9 mouse cellular contexts compared by ENCODE assay signal in the genomic region with DNA sequence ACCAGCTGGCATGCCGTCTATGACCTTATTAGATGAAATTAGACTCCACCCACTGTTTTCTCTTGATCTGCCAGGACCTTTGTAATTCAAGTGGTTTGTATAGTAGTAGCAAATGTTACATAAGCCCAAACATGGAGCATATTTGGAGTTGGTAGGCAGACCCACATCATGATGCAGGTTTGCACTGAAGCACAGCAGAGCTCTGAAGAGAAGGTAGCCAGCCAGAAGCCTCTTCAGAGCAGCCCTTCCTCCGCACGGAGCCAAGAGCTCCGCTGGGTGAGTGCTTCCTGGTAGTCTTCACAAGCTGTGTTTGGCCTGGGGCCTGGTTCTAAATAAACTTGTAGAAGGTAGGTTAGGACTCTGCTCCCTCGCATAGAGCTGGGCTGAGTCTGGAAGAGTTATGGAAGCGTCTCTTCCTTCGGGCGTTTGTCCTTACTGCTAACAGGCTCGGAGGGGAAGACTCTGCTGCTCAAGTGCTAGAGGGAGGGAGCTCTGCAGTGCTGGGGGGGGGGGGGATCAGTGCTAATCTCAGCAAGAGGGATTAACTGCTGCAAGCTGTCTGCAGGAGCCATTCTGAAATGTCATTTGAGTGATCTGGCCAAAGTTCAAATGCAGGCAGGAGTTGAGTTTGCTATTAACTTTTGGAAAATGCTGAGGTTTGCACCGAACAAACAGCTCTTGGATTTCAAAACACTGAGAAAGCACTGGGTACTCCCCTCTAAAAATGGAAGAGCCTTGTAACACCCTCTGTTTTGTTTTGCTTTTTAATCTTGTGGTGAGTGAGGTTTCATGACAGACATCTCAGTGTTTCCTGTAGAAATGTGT. TPM values are rescaled to one million over a fixed set of nuclear protein-coding genes. Genes with fewer than 3 reads are reported as not detected.
A peak's percentile ranks its signal among the peaks of the same experiment; 100 is the strongest.
DNase-seq lines count a peak whose midpoint lies in the region; ATAC-seq and TF ChIP-seq lines count a peak whose summit lies in the region.
"Had no signal": no experiment of that assay in that cellular context is flagged by ENCODE, and none has a peak within 500 bp of the region (broad histone marks: within the 10 kb centered on the region; RNA-seq: fewer than 3 reads in every experiment).

No protein-coding gene starts in this region.

- peak; percentile 34; the same call in 1 of the 2 replicates for TF ChIP-seq POLR2A in cerebellum, adult 2 months (IDR thresholded peaks at IDR 0.05; ENCODE audit: borderline replicate concordance, insufficient read depth, low read length)
- TF ChIP-seq POLR2A in limb, embryonic 14.5 days (IDR thresholded peaks at IDR 0.05; ENCODE audit: borderline replicate concordance, extremely low read depth, insufficient read depth, insufficient read length), result no peak

- no peak for TF ChIP-seq CTCF in cerebellum, adult 2 months (IDR thresholded peaks at IDR 0.05; ENCODE audit: borderline replicate concordance, insufficient read depth, low read depth, low read length)

- no peak for ATAC-seq in forebrain, embryonic 16.5 days
- ATAC-seq in hindbrain, embryonic 13.5 days (ENCODE audit: low FRiP score), result no peak; the same call in 1 of the 2 replicates
- ATAC-seq in limb, embryonic 14.5 days (ENCODE audit: low FRiP score, low read depth), result peak; percentile 14; the same call in 1 of the 2 replicates
- ATAC-seq in midbrain, embryonic 13.5 days, result peak; percentile 14
- peak; percentile 65 for ATAC-seq in stomach, embryonic 16.5 days (ENCODE audit: insufficient read depth, low FRiP score)

- H3K4me2 ChIP-seq in forebrain, embryonic 16.5 days (ENCODE audit: low read length), result peak overlapping the region; percentile 39
- peak overlapping the region; percentile 34 for H3K4me2 ChIP-seq in hindbrain, embryonic 13.5 days
- peak overlapping the region; percentile 30 for H3K4me2 ChIP-seq in limb, embryonic 14.5 days (replicated peaks; ENCODE audit: low read depth, low read length, severe bottlenecking)
- H3K4me2 ChIP-seq in midbrain, embryonic 13.5 days (replicated peaks), result peak overlapping the region; percentile 43
- H3K4me2 ChIP-seq in stomach, embryonic 16.5 days (ENCODE audit: low read depth, low read length), result peak overlapping the region; percentile 51

- peak overlapping the region; percentile 92 for H3K27ac ChIP-seq in cerebellum, adult 2 months (ENCODE audit: insufficient read depth, low read length)
- peak overlapping the region; percentile 72 for H3K27ac ChIP-seq in forebrain, embryonic 16.5 days (ENCODE audit: low read length)
- H3K27ac ChIP-seq in hindbrain, embryonic 13.5 days, result peak overlapping the region; percentile 62
- H3K27ac ChIP-seq in limb, embryonic 14.5 days (replicated peaks; ENCODE audit: low read depth, low read length), result peak overlapping the region; percentile 58; the same call in 1 of the 2 replicates
- H3K27ac ChIP-seq in midbrain, embryonic 13.5 days, result peak overlapping the region; percentile 79
- H3K27ac ChIP-seq in stomach, embryonic 16.5 days (ENCODE audit: low read length), result peak overlapping the region; percentile 91

- peak; percentile 18 to 20 for DNase-seq in layer of hippocampus, adult 8-10 months (ENCODE audit: low spot score in 2 of 2)
- DNase-seq in layer of hippocampus, postnatal 36 days, result no peak
- DNase-seq in cerebellum, adult 2 months, result peak; percentile 66 to 67
- peak; percentile 21 for DNase-seq in limb, embryonic 14.5 days (ENCODE audit: low spot score)

- 6% methylated on average over 10 of the region's 10 CpGs for WGBS in cerebellum, adult 2 months
- WGBS in forebrain, embryonic 16.5 days, result 4% methylated on average over 10 of the region's 10 CpGs
- 17% methylated on average over 10 of the region's 10 CpGs for WGBS in hindbrain, embryonic 13.5 days
- 21% methylated on average over 10 of the region's 10 CpGs for WGBS in limb, embryonic 14.5 days
- 4% methylated on average over 10 of the region's 10 CpGs for WGBS in midbrain, embryonic 13.5 days
- WGBS in stomach, embryonic 16.5 days, result 9% methylated on average over 10 of the region's 10 CpGs

- no peak overlapping the region for H3K9ac ChIP-seq in forebrain, embryonic 16.5 days (replicated peaks; ENCODE audit: low read depth, low read length)
- no peak overlapping the region for H3K9ac ChIP-seq in hindbrain, embryonic 13.5 days
- H3K9ac ChIP-seq in limb, embryonic 14.5 days (ENCODE audit: low read depth, low read length, severe bottlenecking), result peak overlapping the region; percentile 28; the same call in 1 of the 2 replicates
- peak overlapping the region; percentile 44; the same call in 1 of the 2 replicates for H3K9ac ChIP-seq in midbrain, embryonic 13.5 days (replicated peaks)
- peak overlapping the region; percentile 56 for H3K9ac ChIP-seq in stomach, embryonic 16.5 days (ENCODE audit: low read length)

- peak overlapping the region; percentile 60 for H3K4me3 ChIP-seq in cerebellum, adult 2 months (replicated peaks; ENCODE audit: insufficient read depth, low read depth, low read length)
- H3K4me3 ChIP-seq in forebrain, embryonic 16.5 days (replicated peaks; ENCODE audit: low read length), result no peak overlapping the region
- H3K4me3 ChIP-seq in hindbrain, embryonic 13.5 days, result no peak overlapping the region
- no peak overlapping the region for H3K4me3 ChIP-seq in limb, embryonic 14.5 days (replicated peaks; ENCODE audit: low read length)
- peak overlapping the region; percentile 20; the same call in 1 of the 2 replicates for H3K4me3 ChIP-seq in midbrain, embryonic 13.5 days (replicated peaks)
- H3K4me3 ChIP-seq in stomach, embryonic 16.5 days (replicated peaks; ENCODE audit: low read length), result peak overlapping the region; percentile 27

- H3K27me3 ChIP-seq in cerebellum, adult 2 months (ENCODE audit: control insufficient read depth, insufficient read depth, low read length), result no peaks in the 10 kb centered on the region
- H3K27me3 ChIP-seq in forebrain, embryonic 16.5 days (replicated peaks; ENCODE audit: control insufficient read depth, insufficient read depth, low read length), result no peaks in the 10 kb centered on the region
- no peaks in the 10 kb centered on the region for H3K27me3 ChIP-seq in hindbrain, embryonic 13.5 days
- H3K27me3 ChIP-seq in limb, embryonic 14.5 days (ENCODE audit: control insufficient read depth, insufficient read depth, low read length), result no peaks in the 10 kb centered on the region
- H3K27me3 ChIP-seq in midbrain, embryonic 13.5 days, result no peaks in the 10 kb centered on the region
- no peaks in the 10 kb centered on the region for H3K27me3 ChIP-seq in stomach, embryonic 16.5 days (ENCODE audit: control insufficient read depth, insufficient read depth, low read length)

- no peaks in the 10 kb centered on the region for H3K36me3 ChIP-seq in forebrain, embryonic 16.5 days (ENCODE audit: control insufficient read depth, insufficient read depth)
- H3K36me3 ChIP-seq in hindbrain, embryonic 13.5 days, result no peaks in the 10 kb centered on the region
- H3K36me3 ChIP-seq in limb, embryonic 14.5 days (ENCODE audit: control insufficient read depth, insufficient read depth, low read length), result no peaks in the 10 kb centered on the region
- no peaks in the 10 kb centered on the region for H3K36me3 ChIP-seq in midbrain, embryonic 13.5 days
- no peaks in the 10 kb centered on the region for H3K36me3 ChIP-seq in stomach, embryonic 16.5 days (ENCODE audit: control insufficient read depth, insufficient read depth, low read length)

- no peaks in the 10 kb centered on the region for H3K9me3 ChIP-seq in forebrain, embryonic 16.5 days (ENCODE audit: control insufficient read depth, low read length)
- H3K9me3 ChIP-seq in hindbrain, embryonic 13.5 days, result no peaks in the 10 kb centered on the region
- no peaks in the 10 kb centered on the region for H3K9me3 ChIP-seq in limb, embryonic 14.5 days (ENCODE audit: control insufficient read depth, low read length)
- no peaks in the 10 kb centered on the region for H3K9me3 ChIP-seq in midbrain, embryonic 13.5 days
- no peaks in the 10 kb centered on the region for H3K9me3 ChIP-seq in stomach, embryonic 16.5 days (replicated peaks; ENCODE audit: control insufficient read depth, low read length)
- H3K9me3 ChIP-seq: G1E had no signal

- H3K4me1 ChIP-seq in cerebellum, adult 2 months (ENCODE audit: control insufficient read depth, insufficient read depth, low read length), result peaks cover 7% of the 10 kb centered on the region; the same call in 1 of the 2 replicates
- peaks cover 38% of the 10 kb centered on the region for H3K4me1 ChIP-seq in forebrain, embryonic 16.5 days (replicated peaks; ENCODE audit: control insufficient read depth, insufficient read depth, low read length)
- peaks cover 51% of the 10 kb centered on the region for H3K4me1 ChIP-seq in hindbrain, embryonic 13.5 days (replicated peaks)
- peaks cover 28% of the 10 kb centered on the region for H3K4me1 ChIP-seq in limb, embryonic 14.5 days (ENCODE audit: control insufficient read depth, insufficient read depth, low read length)
- H3K4me1 ChIP-seq in midbrain, embryonic 13.5 days (replicated peaks), result peaks cover 61% of the 10 kb centered on the region
- H3K4me1 ChIP-seq in stomach, embryonic 16.5 days (ENCODE audit: control insufficient read depth, insufficient read depth, low read length), result peaks cover 47% of the 10 kb centered on the region

RNA-seq across cellular contexts. Expression of a gene that starts 52.9 kb away (rescaled TPM):
- 100 to 1,000 TPM; 111 to 121 (median 118) TPM for total RNA-seq in layer of hippocampus, adult 8-10 months (2022)
- total RNA-seq in layer of hippocampus, postnatal 36 days (2021), result 100 to 1,000 TPM; 123 to 136 TPM
- polyA plus RNA-seq in cerebellum, adult 2 months (2012; rRNA removed), result 98.8 and 102 TPM in 2 replicates
- polyA plus RNA-seq in forebrain, embryonic 16.5 days (2015; fragmentation: Nextera tagmentation; extraction: Ambion mirVana), result 275 and 281 TPM in 2 replicates
- 279 and 284 TPM in 2 replicates for polyA plus RNA-seq in hindbrain, embryonic 13.5 days (2015; fragmentation: Nextera tagmentation; extraction: Ambion mirVana)
- polyA plus RNA-seq in limb, embryonic 14.5 days (2012; rRNA removed), result 80.6 and 103 TPM in 2 replicates
- 232 and 234 TPM in 2 replicates for polyA plus RNA-seq in limb, embryonic 14.5 days (2014; fragmentation: Nextera tagmentation; extraction: Ambion mirVana)
- polyA plus RNA-seq in midbrain, embryonic 13.5 days (2015; fragmentation: Nextera tagmentation; extraction: Ambion mirVana), result 285 and 292 TPM in 2 replicates
- 213 and 218 TPM in 2 replicates for polyA plus RNA-seq in stomach, embryonic 16.5 days (2015; fragmentation: Nextera tagmentation; extraction: Ambion mirVana)

Comparison
In these comparisons a context has a peak if more than half of its experiments do, and no peak if none do; other contexts are left out.
1. DNase-seq: peak in layer of hippocampus, adult 8-10 months (2 of 2), cerebellum, adult 2 months (2 of 2) and limb, embryonic 14.5 days (single experiment); none in layer of hippocampus, postnatal 36 days (0 of 2).
2. H3K4me3 ChIP-seq: peak in cerebellum, adult 2 months (single experiment), midbrain, embryonic 13.5 days (single experiment) and stomach, embryonic 16.5 days (single experiment); none in forebrain, embryonic 16.5 days (single experiment), hindbrain, embryonic 13.5 days (single experiment) and limb, embryonic 14.5 days (single experiment).
3. ATAC-seq: peak in limb, embryonic 14.5 days (single experiment), midbrain, embryonic 13.5 days (single experiment) and stomach, embryonic 16.5 days (single experiment); none in forebrain, embryonic 16.5 days (single experiment) and hindbrain, embryonic 13.5 days (single experiment).
4. H3K9ac ChIP-seq: peak in limb, embryonic 14.5 days (single experiment), midbrain, embryonic 13.5 days (single experiment) and stomach, embryonic 16.5 days (single experiment); none in forebrain, embryonic 16.5 days (single experiment) and hindbrain, embryonic 13.5 days (single experiment).
5. Peak in every context shown above with its lines, with median percentiles within 50 percentile points of each other: H3K27ac ChIP-seq and H3K4me2 ChIP-seq.